Mouse (Mus musculus) CH12.LX (cell line): ENCODE results near the gene Rb1.

Experiments
- CTCF ChIP-seq, 2 experiments: IDR thresholded peaks in 1 of 2; conservative IDR thresholded peaks in 1 of 2; 2 replicates each; pipeline ENCODE4 v1.5.1; 2011 to 2012; ENCODE audit warnings: low read depth in 2 of 2, low read length in 2 of 2, improper control_type of control experiment in 1 of 2, inconsistent platforms in 1 of 2, mild to moderate bottlenecking in 1 of 2, moderate library complexity in 1 of 2
- JUND ChIP-seq: conservative IDR thresholded peaks from 2 replicates; pipeline ENCODE4 v1.6.1; 2011; ENCODE audit warnings: low read depth, low read length, improper control_type of control experiment
- MXI1 ChIP-seq: IDR thresholded peaks from 2 replicates; pipeline ENCODE4 v1.6.1; 2011; ENCODE audit warnings: mild to moderate bottlenecking, low read depth, low read length, improper control_type of control experiment
- POLR2A ChIP-seq: IDR thresholded peaks from 2 replicates; pipeline ENCODE4 v1.6.1; 2011; ENCODE audit warnings: low read depth, mild to moderate bottlenecking, improper control_type of control experiment, low read length

DNA sequence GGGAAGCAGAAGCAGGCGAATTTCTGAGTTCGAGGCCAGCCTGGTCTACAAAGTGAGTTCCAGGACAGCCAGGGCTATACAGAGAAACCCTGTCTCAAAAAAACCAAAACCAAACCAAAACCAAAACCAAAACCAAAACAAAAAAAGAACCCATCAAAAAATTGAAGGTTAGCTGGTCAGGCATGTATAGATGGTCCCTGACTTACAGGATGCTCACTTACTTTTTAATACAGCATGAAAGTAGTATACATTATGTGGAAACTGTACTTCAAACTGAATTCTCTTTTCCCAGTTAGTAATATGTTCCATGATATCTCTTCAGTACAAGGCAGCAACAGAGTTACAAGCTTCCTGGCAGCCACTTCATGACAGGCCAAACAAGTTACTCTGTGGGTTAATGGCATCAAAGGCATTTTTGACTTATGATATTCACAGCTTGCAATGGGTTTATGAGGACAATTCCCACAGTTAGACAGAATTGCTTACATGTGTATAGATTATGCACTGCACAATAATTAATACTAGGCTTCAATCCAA lies 81.5 kb downstream of the Rb1 start:
- no peak for TF ChIP-seq CTCF (conservative IDR thresholded peaks at IDR 0.05 in 1 of 2, IDR thresholded peaks at IDR 0.05 in 1 of 2; ENCODE audit: low read depth in 2 of 2, low read length in 2 of 2)
- no peak for TF ChIP-seq POLR2A
- TF ChIP-seq MXI1: 0 out of 2 replicates have a peak, but pooled peaks have one; percentile 23
- no peak for TF ChIP-seq JUND
